Mouse (Mus musculus) MN1 (cell line): ENCODE measurements at regions not wholly inside any gene's neighbourhood (a gene's known extent, or its start where the extent isn't known, plus 50 kb on each side); places are given as distances from the start of the nearest gene placed in this dataset.
A peak's percentile ranks its signal among the peaks of the same experiment; 100 is the strongest.

Experiments used
- DNase-seq: peaks from one replicate; pipeline ENCODE4 v3.0.0-alpha.2; 2016; ENCODE audit warnings: low spot score

DNA sequence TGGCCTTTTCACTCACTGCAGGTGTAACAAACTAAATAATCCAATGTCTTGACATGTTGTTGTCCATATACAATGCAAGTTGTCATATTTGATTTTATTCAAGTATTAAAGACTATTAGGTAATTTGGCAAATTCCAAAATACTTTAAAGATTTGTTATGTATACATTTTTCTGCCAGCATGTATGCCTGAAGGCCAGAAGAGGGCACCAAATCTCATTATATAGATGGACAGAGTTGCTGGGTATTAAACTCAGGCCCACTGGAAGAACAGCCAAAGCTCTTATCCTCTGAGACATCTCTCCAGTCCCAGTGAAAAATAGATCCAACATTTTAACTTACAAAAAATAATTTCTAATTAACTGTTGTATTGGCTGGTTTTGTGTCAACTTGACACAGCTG lies 80.5 kb upstream of the Cenpq start:
- peak; percentile 2 for DNase-seq
